Mouse (Mus musculus) midbrain, embryonic 10.5 days (tissue): ENCODE results near the gene Rcor1. TPM values are rescaled to one million over a fixed set of nuclear protein-coding genes. Genes with fewer than 3 reads are reported as not detected.

ENCODE experiments used
- DNase-seq: peaks from one replicate; pipeline ENCODE4 v3.0.0-alpha.2; 2017; ENCODE audit warnings: low spot score
- H3K27ac ChIP-seq: fragments of 300-500 bp; sonication (generic); replicated peaks from 2 replicates; pipeline ENCODE4 v1.5.1; 2016; ENCODE audit warnings: mild to moderate bottlenecking
- H3K27me3 ChIP-seq: fragments of 300-500 bp; sonication (generic); 2 replicates; pipeline ENCODE4 v1.6.1; 2016; ENCODE audit warnings: low read depth, mild to moderate bottlenecking; ENCODE audit not compliant: poor library complexity, severe bottlenecking
- H3K36me3 ChIP-seq: fragments of 300-500 bp; sonication (generic); 2 replicates; pipeline ENCODE4 v1.6.1; 2016; ENCODE audit warnings: mild to moderate bottlenecking, moderate library complexity
- H3K4me1 ChIP-seq: fragments of 300-500 bp; sonication (generic); 2 replicates; pipeline ENCODE4 v1.6.1; 2016
- H3K4me3 ChIP-seq: fragments of 300-500 bp; sonication (generic); 2 replicates; pipeline ENCODE4 v1.5.1; 2016; ENCODE audit warnings: mild to moderate bottlenecking, moderate library complexity
- H3K9me3 ChIP-seq: fragments of 300-500 bp; sonication (generic); replicated peaks from 2 replicates; pipeline ENCODE4 v1.6.1; 2016; ENCODE audit warnings: mild to moderate bottlenecking
- WGBS: fragments of 180-500 bp; shearing (Covaris S2); methylation state at CpG from one replicate; pipeline ENCODE4 v1.1.7; 2016; 5-methylcytosine and 5-hydroxymethylcytosine counted together
- polyA plus RNA-seq: library from polyadenylated mRNA; unstranded; fragments of >200 nt; fragmentation: Nextera tagmentation; extraction: Ambion mirVana; gene quantifications from 2 replicates; pipeline ENCODE4 v1.2.1, GENCODE M21; 2016

The Rcor1 gene
- polyA plus RNA-seq, 1 experiment from 2014 or later, result 5.9 TPM

- peaks cover 8% of the 10 kb centered on the region for H3K36me3 ChIP-seq
- no peak overlapping the region for H3K4me3 ChIP-seq
- H3K27ac ChIP-seq, result no peak overlapping the region
- no peak for DNase-seq
- H3K9me3 ChIP-seq, result 0 out of 2 replicates have a peak, but pooled peaks cover 6% of the 10 kb centered on the region
- peaks cover 10% of the 10 kb centered on the region for H3K4me1 ChIP-seq
- WGBS, result 82% methylated on average over 6 of the region's 6 CpGs
- H3K27me3 ChIP-seq, result no peaks in the 10 kb centered on the region
These were observed 86.5 kb downstream of the Rcor1 start for GRCm38 (mm10) chr12:111125666-111126065.

GRCm38 (mm10) chr12:111134169-111134568, 95.0 kb downstream of the Rcor1 start:
- H3K9me3 ChIP-seq, result peaks cover 5% of the 10 kb centered on the region; the same call in 1 of the 2 replicates
- WGBS, result 87% methylated on average over 7 of the region's 7 CpGs
- 0 out of 2 replicates have a peak, but pooled peaks cover 5% of the 10 kb centered on the region for H3K4me1 ChIP-seq
- H3K27me3 ChIP-seq, result no peaks in the 10 kb centered on the region
- H3K4me3 ChIP-seq, result no peak overlapping the region
- no peak for DNase-seq
- H3K27ac ChIP-seq, result no peak overlapping the region; the same call in 1 of the 2 replicates
- H3K36me3 ChIP-seq, result no peaks in the 10 kb centered on the region

- 83% methylated on average over 19 of the region's 19 CpGs for WGBS
- H3K27ac ChIP-seq, result no peak overlapping the region; the same call in 1 of the 2 replicates
These were observed 95.9 kb downstream of the Rcor1 start for GRCm38 (mm10) chr12:111134791-111135733.

GRCm38 (mm10) chr12:111135953-111136352, 96.8 kb downstream of the Rcor1 start:
- Histone ChIP-seq H3K9me3 (peaks cover 9% of the 10 kb centered on the region; the same call in 1 of the 2 replicates), H3K4me1 (0 out of 2 replicates have a peak, but pooled peaks cover 5% of the 10 kb centered on the region), H3K36me3 (no peaks in the 10 kb centered on the region), H3K27me3 (no peaks in the 10 kb centered on the region), H3K4me3 (no peak overlapping the region), H3K27ac (no peak overlapping the region)
- 79% methylated on average over 3 of the region's 3 CpGs for WGBS
- no peak for DNase-seq

More at GRCm38 (mm10) chr12:111134791-111135733, 95.9 kb downstream of the Rcor1 start:
- Histone ChIP-seq H3K4me3 (no peak overlapping the region), H3K36me3 (no peaks in the 10 kb centered on the region), H3K4me1 (0 out of 2 replicates have a peak, but pooled peaks cover 5% of the 10 kb centered on the region), H3K27me3 (no peaks in the 10 kb centered on the region), H3K9me3 (peaks cover 9% of the 10 kb centered on the region; the same call in 1 of the 2 replicates)
- DNase-seq, result no peak

GRCm38 (mm10) chr12:111137079-111137478, 97.9 kb downstream of the Rcor1 start:
- no peaks in the 10 kb centered on the region for H3K36me3 ChIP-seq
- WGBS, result 56% methylated on average over 2 of the region's 2 CpGs
- H3K4me1 ChIP-seq, result 0 out of 2 replicates have a peak, but pooled peaks cover 5% of the 10 kb centered on the region
- DNase-seq, result no peak
- no peaks in the 10 kb centered on the region for H3K27me3 ChIP-seq
- H3K9me3 ChIP-seq, result peaks cover 9% of the 10 kb centered on the region; the same call in 1 of the 2 replicates
- H3K4me3 ChIP-seq, result no peak overlapping the region
- no peak overlapping the region for H3K27ac ChIP-seq

GRCm38 (mm10) chr12:111143005-111143508, 103.9 kb downstream of the Rcor1 start:
- peaks cover 5% of the 10 kb centered on the region; the same call in 1 of the 2 replicates for H3K9me3 ChIP-seq
- 16% methylated on average over 12 of the region's 12 CpGs for WGBS
- H3K27me3 ChIP-seq, result peaks cover 17% of the 10 kb centered on the region
- H3K4me1 ChIP-seq, result peaks cover 49% of the 10 kb centered on the region
- peak; percentile 73 for DNase-seq
- peak overlapping the region; percentile 32 for H3K4me3 ChIP-seq
- H3K36me3 ChIP-seq, result no peaks in the 10 kb centered on the region
- H3K27ac ChIP-seq, result peak overlapping the region; percentile 88

GRCm38 (mm10) chr12:111143509-111144063, 104.4 kb downstream of the Rcor1 start:
- H3K27me3 ChIP-seq, result peaks cover 17% of the 10 kb centered on the region
- WGBS, result 74% methylated on average over 16 of the region's 16 CpGs
- peaks cover 5% of the 10 kb centered on the region; the same call in 1 of the 2 replicates for H3K9me3 ChIP-seq
- H3K27ac ChIP-seq, result peak overlapping the region; percentile 88
- peak overlapping the region; percentile 32 for H3K4me3 ChIP-seq
- H3K36me3 ChIP-seq, result no peaks in the 10 kb centered on the region
- no peak for DNase-seq
- peaks cover 49% of the 10 kb centered on the region for H3K4me1 ChIP-seq

GRCm38 (mm10) chr12:111144598-111144997, 105.4 kb downstream of the Rcor1 start:
- Histone ChIP-seq H3K4me1 (peaks cover 49% of the 10 kb centered on the region), H3K36me3 (no peaks in the 10 kb centered on the region), H3K27me3 (peaks cover 17% of the 10 kb centered on the region), H3K4me3 (no peak overlapping the region), H3K27ac (peak overlapping the region; percentile 66), H3K9me3 (no peaks in the 10 kb centered on the region)
- no peak for DNase-seq
- WGBS, result 100% methylated on average over 2 of the region's 2 CpGs

GRCm38 (mm10) chr12:111145269-111145668, 106.1 kb downstream of the Rcor1 start:
- Histone ChIP-seq H3K4me1 (peaks cover 49% of the 10 kb centered on the region), H3K27ac (peak overlapping the region; percentile 66), H3K4me3 (no peak overlapping the region), H3K27me3 (peaks cover 17% of the 10 kb centered on the region), H3K9me3 (no peaks in the 10 kb centered on the region), H3K36me3 (no peaks in the 10 kb centered on the region)
- peak; percentile 28 for DNase-seq
- WGBS, result 62% methylated on average over 9 of the region's 9 CpGs

- 74% methylated on average over 17 of the region's 17 CpGs for WGBS
- no peaks in the 10 kb centered on the region for H3K9me3 ChIP-seq
These were observed 110.5 kb downstream of the Rcor1 start for GRCm38 (mm10) chr12:111149495-111150235.

GRCm38 (mm10) chr12:111150236-111150596, 111.1 kb downstream of the Rcor1 start:
- Histone ChIP-seq H3K4me1 (peaks cover 22% of the 10 kb centered on the region), H3K9me3 (no peaks in the 10 kb centered on the region), H3K27ac (no peak overlapping the region), H3K4me3 (no peak overlapping the region), H3K27me3 (peaks cover 14% of the 10 kb centered on the region), H3K36me3 (no peaks in the 10 kb centered on the region)
- no peak for DNase-seq
- 18% methylated on average over 6 of the region's 6 CpGs for WGBS

More at GRCm38 (mm10) chr12:111149495-111150235, 110.5 kb downstream of the Rcor1 start:
- Histone ChIP-seq H3K27ac (no peak overlapping the region), H3K4me3 (no peak overlapping the region), H3K27me3 (peaks cover 17% of the 10 kb centered on the region), H3K4me1 (peaks cover 27% of the 10 kb centered on the region), H3K36me3 (no peaks in the 10 kb centered on the region)
- no peak for DNase-seq
